Mouse (Mus musculus) c-Kit-negative CD71-positive TER-119-positive erythroid progenitor cells, embryonic 14.5 days (primary cell): ENCODE measurements around the gene Rpl18.

Experiments
- DNase-seq: peaks from one replicate; pipeline ENCODE4 v3.0.0-alpha.2; 2013; ENCODE audit warnings: low read depth, low spot score

Gene Rpl18

DNA sequence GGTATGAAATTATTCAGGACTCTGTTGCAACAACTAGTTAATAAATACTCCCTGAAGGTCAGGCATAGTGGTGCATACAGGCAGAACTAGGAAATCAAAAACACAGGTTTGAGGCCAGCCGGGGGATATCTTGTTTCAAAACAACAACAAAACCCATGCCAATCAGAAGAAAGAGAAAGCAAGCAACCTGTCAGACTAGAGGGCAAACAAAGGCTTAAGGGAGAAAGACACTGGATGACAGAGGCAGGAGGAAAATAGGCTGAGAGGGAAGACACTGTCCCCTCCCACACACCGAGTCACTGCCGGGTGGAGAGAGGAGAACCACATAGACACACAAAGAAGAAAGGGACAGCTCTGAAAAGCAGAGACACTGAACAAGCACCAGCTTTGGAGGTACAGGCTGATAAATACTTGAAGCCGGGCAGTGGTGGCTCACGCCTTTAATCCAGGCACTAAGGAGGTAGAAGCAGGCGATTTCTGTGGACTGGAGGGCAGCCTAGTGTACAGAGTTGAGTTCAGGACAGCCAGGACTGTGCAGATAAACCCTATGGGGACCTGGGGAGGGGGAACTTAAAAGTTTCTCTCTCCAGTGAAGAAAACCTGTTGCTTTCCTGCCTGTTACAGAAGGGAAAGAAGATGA, 1.3 kb upstream of the Rpl18 start:
- DNase-seq, result no peak

DNA sequence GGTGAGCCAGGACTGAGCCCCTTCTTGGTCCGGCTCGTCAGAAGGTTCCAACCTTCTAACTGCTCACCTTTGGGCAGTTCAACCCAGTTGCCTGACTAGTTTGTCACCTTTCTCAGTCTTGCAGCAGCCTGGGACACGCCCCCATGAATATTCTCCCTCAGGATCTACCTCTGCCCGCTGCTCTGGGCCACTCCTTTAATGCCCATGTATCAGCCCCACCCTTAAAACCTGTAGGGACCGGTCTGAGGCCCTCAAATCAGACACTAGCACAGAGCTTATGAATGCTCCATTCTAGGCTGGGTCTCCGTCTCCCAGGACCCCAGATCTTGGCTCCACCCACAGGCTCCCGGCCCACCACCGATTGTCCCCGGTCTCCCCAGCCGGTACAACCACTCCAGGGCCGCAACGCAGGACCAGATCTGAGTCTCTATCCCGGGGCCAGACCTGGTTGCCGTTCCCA, 597 bp upstream of the Rpl18 start:
- peak; percentile 61 for DNase-seq

DNA sequence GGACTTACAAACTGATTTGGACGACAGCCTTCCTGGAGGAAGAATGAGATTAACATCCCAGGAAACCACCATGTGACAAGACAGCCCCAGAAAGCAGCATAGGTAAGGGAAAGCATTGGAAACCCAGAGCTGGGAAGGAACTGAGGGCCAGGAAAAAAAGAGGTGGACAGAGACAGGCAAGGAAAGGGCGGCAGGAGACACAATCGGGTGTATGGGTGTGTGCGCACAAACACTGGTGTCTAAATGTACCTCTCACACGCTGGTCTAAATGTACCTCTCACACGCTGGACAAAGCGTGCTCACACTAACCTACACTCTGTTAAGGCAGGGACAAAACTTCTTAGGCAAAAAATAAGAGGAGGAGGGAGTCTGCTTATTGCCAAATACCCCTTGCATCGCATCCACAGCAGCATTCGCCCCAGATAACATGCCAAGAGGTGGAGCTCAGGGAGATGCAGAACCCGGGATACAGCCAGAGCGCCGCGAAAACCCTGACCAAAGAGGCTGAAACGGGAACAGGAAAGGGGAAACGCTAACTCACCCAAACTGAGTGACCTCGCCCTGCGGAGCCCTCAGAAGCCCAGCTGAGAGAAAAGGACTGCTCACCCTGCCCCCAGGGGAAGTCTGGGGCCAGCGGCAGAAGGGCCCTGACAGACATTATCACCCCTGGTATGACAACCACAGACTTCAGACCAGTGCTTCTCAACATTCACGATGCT, 643 bp downstream of the Rpl18 start:
- no peak for DNase-seq

DNA sequence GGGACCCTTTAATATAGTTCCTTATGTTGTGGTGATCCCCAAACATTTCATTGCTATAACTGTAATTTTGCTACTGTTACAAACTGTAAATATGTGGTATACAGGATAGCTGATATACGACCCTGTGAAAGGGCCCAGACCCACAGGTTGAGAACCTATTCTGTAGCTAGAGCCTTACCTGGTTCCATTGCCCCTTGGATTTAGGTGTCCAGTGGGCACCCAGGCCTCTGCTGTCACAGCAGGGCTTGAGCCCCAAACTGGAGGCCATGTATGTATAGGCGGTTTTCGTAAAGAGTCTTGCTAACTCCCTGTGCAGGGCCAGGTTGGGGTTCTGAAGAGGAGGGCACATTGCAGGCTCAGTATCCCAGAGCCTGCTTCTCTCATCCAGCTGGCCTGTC, 1.2 kb downstream of the Rpl18 start:
- no peak for DNase-seq

DNA sequence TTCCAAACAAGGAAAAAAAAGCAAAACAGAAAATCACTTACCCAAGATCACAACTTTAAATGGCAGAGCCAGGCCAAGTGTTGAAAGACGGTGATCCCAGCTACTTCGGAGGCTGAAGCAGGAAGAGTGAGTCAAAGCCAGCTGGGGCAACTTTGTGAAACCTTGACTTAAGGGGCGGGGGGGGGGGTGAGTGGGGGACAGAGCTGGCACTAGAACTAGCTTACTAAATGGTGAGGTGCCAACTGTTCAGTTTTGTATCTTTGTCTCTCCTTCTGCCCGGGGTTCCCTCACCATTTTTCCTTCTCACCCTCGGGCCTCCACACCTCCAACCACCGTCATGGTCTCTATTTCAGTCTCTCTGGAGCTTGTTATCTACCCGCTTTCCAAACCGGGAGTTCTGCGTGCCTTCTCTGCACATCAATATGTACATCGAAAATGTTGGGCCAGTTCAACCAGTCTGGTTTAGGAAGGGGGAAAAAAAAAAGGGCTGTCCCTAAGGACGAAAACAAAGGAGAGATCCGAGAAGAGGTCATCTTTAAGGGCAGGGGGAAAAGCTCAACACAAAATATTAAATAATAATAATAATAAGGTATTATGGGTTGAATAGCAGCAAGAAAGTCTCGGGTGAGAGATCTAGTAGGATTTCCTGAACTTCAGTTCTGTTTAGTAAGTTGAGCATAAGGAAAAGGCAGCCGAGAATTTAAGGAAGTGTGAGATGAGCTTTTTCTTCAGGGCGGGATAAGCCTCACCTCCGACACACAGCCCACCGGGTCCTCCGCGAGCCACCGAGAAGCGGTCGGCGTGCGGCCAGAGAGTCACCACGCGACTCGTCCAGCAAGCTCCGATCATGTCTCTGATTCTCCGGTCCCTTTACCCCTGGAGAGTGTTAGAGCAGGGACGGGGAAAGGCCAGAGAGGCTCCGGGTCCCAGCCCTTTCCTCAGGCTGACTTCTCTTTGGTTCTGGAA, 2.0 kb downstream of the Rpl18 start:
- no peak for DNase-seq

DNA sequence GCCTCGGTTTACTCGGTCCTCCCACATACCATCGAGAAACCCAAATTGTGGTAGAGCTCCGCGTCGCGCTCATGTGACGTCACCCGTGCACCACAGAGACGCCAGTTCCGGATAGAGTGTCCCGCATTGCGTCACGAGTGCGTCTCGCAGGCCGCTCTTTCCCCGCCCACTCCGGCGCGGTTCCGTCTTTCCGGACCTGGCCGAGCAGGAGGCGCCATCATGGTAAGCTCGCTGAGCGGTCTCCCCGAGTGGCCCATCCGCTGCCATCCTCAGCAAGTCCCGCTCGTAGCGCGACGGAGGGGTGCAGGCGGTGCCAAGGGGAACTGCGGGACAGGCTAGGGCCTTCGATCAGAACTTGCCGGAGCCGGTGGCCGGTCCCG, 2.7 kb downstream of the Rpl18 start, which contains the start of gene Sphk2:
Gene Sphk2 (minus strand): TSS at position 85 of the 380 bp plus-strand sequence.
- peak; percentile 97 for DNase-seq

DNA sequence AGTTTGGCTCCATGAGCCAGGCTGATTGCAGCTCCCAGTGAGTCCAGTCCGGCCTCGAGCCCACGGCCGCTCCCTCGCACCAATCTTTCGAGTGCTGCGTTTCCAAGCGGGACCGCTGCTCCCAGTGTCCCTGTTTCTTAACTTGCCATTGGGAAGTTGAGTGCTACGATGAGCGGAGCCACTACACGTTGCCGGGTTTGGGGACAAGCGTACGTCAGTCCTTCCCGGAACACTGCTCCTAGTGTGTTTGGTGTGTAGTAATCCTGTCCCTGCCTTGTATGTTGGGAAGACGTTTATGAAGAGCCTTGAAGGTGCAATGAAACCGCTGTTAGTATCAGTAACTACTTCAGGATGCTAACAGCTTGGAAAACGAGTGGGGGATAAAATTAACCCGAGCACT, 3.1 kb downstream of the Rpl18 start:
- DNase-seq, result no peak

DNA sequence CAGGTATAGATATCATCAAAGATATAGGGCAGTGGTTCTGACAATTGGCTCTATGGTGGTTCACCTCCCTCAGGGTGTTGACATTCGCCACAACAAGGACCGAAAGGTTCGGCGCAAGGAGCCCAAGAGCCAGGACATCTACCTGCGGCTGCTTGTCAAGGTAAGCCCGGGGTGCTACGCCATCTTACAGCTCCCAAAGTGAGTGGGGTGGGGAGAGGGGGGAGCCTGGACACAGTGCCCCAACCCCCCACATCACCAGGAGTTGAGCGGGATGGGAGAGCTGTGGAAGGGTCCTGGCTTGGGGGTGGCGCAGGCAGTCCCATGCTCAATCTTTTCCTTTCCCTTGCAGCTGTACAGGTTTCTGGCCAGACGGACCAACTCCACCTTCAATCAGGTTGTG, 3.9 kb downstream of the Rpl18 start:
- DNase-seq, result no peak

DNA sequence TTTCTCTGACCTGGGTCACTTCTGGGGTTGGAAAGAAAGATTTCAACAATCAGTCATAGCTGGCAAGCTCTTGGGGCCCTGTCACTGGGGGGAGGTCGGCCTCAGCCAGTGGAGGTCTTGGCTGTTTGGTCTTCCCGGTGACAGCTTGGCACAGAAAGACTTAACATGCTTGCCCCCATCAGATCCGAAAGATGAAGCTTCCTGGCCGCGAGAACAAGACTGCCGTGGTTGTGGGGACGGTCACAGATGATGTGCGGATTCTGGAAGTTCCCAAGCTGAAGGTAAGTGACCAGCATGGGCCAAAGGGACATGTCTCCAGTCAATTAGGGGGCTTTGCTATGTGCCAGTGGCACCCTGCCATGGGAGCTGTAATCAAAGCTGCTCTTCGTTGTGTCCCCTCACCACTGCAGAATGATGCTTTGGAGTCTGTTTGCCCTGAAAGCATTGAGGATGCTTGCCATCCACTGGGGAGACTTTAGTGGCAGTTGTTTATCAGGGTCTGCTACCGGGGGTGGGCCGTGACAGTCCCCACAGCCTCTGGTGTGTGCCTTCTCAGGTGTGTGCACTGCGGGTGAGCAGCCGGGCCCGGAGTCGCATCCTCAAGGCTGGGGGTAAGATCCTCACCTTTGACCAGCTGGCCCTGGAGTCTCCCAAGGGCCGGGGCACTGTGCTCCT, 4.6 kb downstream of the Rpl18 start:
- no peak for DNase-seq

DNA sequence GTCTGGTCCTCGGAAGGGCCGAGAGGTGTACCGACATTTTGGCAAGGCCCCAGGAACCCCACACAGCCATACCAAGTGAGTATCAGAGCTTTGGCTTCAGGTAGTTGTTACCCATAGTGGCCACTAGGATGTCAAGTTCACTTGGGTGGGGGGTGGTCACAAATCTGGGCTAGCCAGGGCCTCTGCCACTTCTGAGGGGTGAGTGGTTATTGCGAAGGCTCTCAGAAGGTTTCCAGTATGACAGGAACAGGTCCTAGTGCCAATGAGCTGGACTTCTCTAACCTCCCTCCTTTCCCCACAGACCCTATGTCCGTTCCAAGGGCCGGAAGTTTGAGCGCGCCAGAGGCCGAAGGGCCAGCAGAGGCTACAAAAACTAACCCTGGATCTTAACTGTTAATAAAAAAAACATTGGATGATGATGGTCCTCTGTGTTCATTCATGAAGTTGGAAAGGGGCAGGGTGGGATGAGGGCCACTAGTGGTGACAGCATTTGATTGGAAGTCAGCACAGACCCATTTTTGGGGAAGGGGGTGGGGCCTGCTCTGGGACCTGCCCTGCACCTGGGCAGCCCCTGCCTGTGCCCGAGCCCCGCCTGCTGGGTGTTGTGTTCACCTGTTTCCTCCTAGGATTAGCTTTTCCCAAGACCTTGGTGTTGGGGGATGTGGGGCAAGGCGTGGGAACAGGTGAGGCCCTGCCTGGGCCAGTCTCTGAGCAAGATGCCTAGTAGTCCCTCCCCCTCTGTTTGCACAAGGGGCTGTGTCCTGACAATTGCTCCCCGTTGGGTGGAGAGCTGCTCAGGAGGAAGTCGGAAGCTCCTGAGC, 5.4 kb downstream of the Rpl18 start, which contains the start of gene Fam83e:
Gene Fam83e (plus strand): TSS at position 800 of the 821 bp plus-strand sequence.
- no peak for DNase-seq

DNA sequence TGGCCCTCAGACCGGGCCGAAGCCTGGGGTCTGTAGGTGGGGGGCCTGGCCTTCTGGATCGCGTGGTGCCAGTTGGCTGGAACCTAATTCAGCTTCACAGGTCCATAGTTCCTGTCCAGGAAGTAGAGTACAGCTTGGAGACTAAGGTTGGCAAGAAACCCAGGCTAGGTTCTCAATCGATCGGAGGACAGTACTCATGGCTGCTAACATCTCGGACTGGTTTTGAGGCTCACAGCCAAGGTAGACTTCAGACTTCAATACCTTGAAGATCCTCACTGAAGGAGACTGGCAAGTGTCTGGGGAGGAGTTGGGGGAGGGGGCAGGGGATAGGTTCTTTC, 5.9 kb downstream of the Rpl18 start:
- no peak for DNase-seq

DNA sequence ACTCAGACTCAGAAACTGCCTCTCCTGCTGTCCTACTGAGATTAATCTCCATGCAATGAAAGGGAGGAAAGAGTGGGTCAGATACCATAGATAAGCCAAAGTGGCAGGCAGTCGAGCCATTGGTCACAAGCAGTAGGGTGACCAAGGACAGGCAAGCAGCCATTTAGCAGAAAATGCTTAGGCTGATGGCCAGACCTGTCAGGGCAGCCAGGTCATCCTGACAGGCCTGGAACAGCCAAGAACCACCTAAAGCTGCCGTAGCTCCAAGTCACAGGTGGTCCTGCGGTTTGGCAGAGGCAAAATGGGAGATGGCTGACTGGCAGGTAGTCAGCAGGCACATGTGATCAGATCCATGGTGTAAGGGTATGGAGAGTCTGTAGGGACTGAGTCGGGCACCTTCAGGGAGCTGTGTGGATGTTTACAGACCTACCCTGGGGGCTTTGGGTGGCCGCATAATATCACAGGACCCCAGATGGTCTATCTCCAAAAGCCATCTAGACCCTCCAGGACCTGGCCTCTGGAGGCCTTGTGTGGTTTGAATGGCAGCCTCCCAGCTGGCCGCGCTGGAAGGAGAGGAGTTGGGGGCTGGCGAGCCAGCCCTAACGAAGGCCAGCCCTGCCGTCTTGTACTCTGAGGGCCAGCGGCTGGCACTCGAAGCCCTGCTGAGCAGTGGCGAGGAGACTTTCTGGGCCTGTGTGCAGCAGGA, 6.5 kb downstream of the Rpl18 start:
- DNase-seq, result no peak

DNA sequence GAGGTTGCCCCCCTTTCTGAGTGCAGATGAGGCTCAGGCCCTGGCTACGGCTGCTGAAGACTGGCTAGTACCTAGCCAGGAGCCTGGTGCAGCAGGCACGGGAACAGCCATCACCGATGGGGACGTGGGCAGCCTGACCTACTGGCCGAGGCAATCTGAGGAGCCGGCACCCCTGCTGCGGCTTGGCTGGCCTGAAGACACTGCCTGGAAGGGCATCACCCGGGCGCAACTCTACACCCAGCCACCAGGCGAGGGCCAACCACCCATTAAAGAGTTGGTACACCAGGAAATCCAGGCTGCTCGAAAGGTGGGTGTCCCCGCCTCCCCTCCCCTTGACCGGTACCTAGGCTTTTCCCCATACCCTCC, 7.1 kb downstream of the Rpl18 start:
- DNase-seq, result no peak

DNA sequence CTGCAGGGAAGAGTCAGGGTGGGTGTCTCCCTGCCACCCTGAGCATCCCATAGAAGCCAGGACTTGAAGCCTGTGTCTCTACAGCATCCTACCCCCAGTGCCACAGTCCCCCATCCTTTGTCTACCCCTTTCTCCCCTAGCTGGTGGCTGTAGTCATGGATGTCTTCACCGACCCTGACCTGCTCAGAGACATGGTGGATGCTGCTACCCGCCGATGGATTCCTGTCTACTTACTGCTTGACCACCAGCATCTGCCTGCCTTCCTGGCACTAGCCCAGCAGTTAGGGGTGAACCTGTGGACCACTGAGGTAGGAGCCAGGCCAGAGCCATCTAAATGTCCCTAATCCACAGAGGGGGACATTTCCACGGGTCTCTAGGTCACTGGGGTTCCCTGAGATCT, 8.0 kb downstream of the Rpl18 start:
- no peak for DNase-seq

DNA sequence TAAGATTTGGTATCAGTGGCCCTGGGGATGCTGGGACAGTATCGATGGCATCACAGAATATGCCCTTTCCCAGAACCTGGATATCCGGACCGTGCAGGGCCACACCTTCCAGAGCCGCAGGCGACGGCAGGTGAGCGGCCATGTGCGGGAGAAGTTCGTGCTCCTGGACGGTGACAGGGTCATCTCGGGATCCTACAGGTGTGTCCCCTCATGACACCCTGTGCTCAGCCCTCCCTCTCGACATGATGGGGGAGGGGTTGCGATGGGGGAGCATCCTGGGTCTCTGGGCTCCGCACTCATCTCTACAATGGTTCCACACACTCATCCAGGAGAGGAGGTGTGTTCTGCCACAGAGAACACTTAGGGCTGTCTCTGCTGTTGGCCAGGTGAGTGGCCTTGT, 8.5 kb downstream of the Rpl18 start:
- DNase-seq, result no peak

DNA sequence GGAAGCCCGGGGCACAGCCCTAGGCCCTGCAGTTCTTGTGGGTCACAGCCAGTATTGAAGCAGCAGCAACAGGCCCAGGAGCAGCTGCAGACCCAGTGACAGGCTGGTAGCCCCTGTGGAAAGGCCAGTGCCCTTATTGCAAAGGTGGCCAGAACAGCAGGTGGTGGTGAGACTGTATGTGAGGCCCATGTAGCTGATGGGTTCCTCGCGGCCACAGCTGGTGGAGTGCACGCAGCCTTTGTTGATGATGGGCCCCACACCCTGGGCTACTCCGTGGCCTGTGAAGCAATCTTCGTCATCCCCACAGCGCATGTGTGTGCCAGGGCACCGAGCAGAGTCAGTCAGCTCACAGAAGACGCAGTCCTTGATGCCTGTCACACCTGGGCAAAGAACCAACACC, 9.9 kb downstream of the Rpl18 start:
- DNase-seq, result no peak

DNA sequence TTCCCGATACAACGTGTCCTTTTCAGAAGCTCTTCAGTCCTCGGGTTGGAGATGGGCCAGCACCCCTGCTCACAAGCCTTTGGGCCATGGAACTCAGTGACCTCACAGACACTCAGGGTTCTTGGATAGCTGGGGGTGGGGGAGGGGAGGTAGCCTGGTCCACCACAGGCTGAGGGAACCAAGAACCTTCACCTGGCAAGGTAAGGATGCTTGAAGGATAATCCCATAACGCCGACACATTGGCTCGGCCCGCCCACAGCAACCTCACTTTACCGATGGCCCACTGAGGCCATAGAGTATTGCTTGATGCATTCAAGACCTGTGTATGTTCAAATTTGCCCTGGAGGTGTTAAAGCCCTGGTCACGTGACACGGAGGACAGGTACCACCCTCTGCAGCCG, 10.5 kb downstream of the Rpl18 start, which contains the start of gene Spaca4:
Gene Spaca4 (minus strand): TSS at position 101 of the 400 bp plus-strand sequence.
- DNase-seq, result no peak

DNA sequence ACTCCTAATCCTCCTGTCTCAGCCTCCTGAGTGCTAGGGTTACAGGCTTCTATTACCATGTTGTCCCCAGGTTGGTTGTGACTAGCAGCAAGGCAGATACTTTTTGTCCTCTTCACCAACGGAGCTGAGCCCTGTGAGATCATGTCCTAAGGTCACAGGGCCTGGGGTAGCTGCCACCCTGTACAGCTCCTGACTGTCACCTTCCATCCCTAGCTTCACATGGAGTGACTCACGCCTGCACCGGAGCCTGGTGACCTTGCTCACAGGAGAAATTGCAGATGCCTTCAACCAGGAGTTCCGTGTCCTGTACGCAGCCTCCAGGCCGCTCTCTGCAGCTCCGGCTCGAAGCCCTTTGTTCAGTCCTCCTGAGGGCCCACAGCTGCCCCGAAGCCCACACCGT, 11.2 kb downstream of the Rpl18 start:
- no peak for DNase-seq

DNA sequence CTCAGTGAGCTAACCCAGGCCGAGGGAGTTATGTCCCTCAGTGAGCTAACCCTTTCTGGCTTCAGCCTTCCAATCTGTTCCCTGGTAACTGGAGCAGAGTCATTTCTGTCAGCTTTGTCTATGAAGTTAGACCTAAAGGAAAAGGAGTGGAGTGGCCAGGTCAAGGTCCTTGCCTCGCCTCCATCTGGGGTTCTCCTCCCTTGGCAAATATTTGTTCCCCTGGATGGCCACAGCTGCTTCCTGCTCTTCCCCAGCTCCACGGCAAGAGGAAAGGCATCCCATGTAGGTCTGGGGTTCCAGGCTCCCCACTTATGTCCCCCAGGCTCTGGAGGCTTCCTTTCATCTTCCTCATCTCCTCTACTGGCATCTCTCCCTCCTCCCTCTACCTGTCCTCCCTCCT, 12.4 kb downstream of the Rpl18 start:
- no peak for DNase-seq

DNA sequence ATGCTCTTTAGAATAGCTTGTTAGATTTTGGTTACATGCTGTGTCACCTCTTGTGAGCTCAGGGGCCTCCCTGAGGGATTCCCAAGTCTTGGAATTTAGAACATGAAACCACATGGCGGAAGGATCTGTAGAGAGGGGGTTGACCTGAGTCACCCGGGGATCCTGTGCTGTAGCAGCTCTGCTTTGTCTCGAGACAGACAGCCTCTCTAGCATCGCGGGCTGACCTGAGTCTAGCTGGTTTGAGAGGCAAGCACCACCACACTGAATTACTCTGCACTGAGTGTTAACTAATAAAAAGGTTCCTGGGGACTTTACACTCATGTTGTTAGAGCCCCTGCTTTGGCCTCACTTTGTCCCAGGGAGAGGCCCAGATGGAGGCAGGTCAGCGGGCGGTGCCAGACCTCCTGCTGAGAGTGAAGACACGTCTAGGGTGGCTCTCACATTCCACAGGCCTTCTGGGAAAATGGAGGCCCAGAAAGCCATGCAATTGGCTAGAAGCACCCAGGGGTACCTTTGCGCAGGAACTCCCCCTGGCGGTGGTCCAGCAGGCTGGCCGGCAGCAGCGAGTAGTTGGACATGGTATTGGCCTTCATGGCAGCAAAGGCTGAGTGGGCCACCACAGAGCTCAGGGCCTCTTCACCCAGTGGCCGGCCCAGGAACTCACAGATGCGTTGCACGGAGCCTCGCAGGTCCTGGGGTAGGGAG, 15.6 kb downstream of the Rpl18 start:
- no peak for DNase-seq
